In the genomic region with DNA sequence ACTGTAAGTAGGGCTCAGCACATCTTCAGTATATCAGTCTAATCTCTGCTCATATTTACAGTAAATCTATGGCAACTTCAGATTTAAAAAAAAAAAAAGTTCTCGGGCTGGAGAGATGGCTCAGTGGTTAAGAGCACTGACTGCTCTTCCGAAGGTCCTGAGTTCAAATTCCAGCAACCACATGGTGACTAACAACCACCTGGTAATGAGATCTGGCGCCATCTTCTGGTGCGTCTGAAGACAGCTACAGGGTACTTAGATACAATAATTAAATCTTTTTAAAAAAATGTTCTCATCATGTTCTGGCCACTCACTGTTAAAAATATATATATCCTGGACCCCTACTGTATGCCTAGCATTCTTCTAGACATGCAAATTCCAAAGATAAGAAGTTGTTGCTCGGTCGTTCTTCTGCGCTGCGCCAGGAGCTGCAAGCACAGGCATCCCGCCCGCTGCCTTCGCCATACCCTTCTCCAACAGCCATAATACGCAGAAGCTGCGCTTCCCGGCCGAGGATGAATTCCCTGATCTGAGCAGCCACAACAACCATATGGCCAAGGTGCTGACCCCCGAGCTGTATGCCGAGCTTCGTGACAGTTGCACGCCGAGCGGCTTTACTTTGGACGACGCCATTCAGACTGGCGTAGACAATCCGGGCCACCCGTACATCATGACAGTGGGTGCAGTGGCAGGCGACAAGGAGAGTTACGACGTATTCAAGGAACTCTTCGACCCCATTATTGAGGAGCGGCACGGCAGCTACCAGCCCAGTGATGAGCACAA, we compare ENCODE assay signal across 7 mouse cellular contexts. TPM values are rescaled to one million over a fixed set of nuclear protein-coding genes. Genes with fewer than 3 reads are reported as not detected.
A peak's percentile ranks its signal among the peaks of the same experiment; 100 is the strongest.
DNase-seq lines count a peak whose midpoint lies in the region; ATAC-seq lines count a peak whose summit lies in the region.

No protein-coding gene starts in this region.

- H3K27me3 ChIP-seq in embryonic facial prominence, embryonic 13.5 days: peaks cover 32% of the 10 kb centered on the region
- peaks cover 12% of the 10 kb centered on the region for H3K27me3 ChIP-seq in limb, embryonic 11.5 days (ENCODE audit: control insufficient read depth, insufficient read depth, low read length)
- H3K27me3 ChIP-seq in midbrain, embryonic 10.5 days (ENCODE audit: low read depth, poor library complexity, severe bottlenecking): peaks cover 34% of the 10 kb centered on the region

- DNase-seq in CD8-positive naive resting alpha-beta T cell, adult 2 months (ENCODE audit: low read depth in 2 of 2, low spot score in 2 of 2): peak; percentile 2 to 28
- DNase-seq in NIH3T3 (ENCODE audit: low read depth): peak; percentile 49
- peak; percentile 47 to 66 for DNase-seq in heart, postnatal 14 days
- peak; percentile 46 for DNase-seq in limb, embryonic 11.5 days (ENCODE audit: low spot score)
- DNase-seq in midbrain, embryonic 10.5 days (ENCODE audit: low spot score): peak; percentile 22
- peak; percentile 70 for DNase-seq in testis, postnatal 10 days (ENCODE audit: low spot score)

- H3K4me1 ChIP-seq in embryonic facial prominence, embryonic 13.5 days: peaks cover 6% of the 10 kb centered on the region; the same call in 1 of the 2 replicates
- no peaks in the 10 kb centered on the region for H3K4me1 ChIP-seq in limb, embryonic 11.5 days (ENCODE audit: control insufficient read depth, insufficient read depth, low read length)
- H3K4me1 ChIP-seq in midbrain, embryonic 10.5 days: peaks cover 12% of the 10 kb centered on the region

- no peaks in the 10 kb centered on the region for H3K9me3 ChIP-seq in embryonic facial prominence, embryonic 13.5 days
- H3K9me3 ChIP-seq in limb, embryonic 11.5 days (ENCODE audit: control insufficient read depth, low read length): no peaks in the 10 kb centered on the region
- H3K9me3 ChIP-seq in midbrain, embryonic 10.5 days (replicated peaks): no peaks in the 10 kb centered on the region

- H3K9ac ChIP-seq in embryonic facial prominence, embryonic 13.5 days: peak overlapping the region; percentile 49
- H3K9ac ChIP-seq in limb, embryonic 11.5 days (ENCODE audit: low read length): no peak overlapping the region

- H3K27ac ChIP-seq in embryonic facial prominence, embryonic 13.5 days: no peak overlapping the region
- no peak overlapping the region for H3K27ac ChIP-seq in limb, embryonic 11.5 days (replicated peaks; ENCODE audit: low read depth, low read length)
- no peak overlapping the region for H3K27ac ChIP-seq in midbrain, embryonic 10.5 days (replicated peaks)

- H3K4me3 ChIP-seq in embryonic facial prominence, embryonic 13.5 days: peak overlapping the region; percentile 36
- H3K4me3 ChIP-seq in limb, embryonic 11.5 days (ENCODE audit: low read depth, low read length): peak overlapping the region; percentile 31
- peak overlapping the region; percentile 48 for H3K4me3 ChIP-seq in midbrain, embryonic 10.5 days

- intact Hi-C loops in heart, postnatal 14 days (cut with DNase I): loop anchor here (5.0 kb wide), 1 partner anchor 91 kb away; no protein-coding TSS in a partner anchor

- ATAC-seq in embryonic facial prominence, embryonic 13.5 days (ENCODE audit: insufficient number of reproducible peaks, insufficient read depth, low FRiP score, low TSS enrichment, low read depth): no peak
- 0 out of 2 replicates have a peak, but pooled peaks have one; percentile 21 for ATAC-seq in limb, embryonic 11.5 days (ENCODE audit: insufficient number of reproducible peaks, low FRiP score, low TSS enrichment, low read depth)

- H3K36me3 ChIP-seq in embryonic facial prominence, embryonic 13.5 days: no peaks in the 10 kb centered on the region
- no peaks in the 10 kb centered on the region for H3K36me3 ChIP-seq in limb, embryonic 11.5 days (ENCODE audit: control insufficient read depth, insufficient read depth, low read length)
- H3K36me3 ChIP-seq in midbrain, embryonic 10.5 days: no peaks in the 10 kb centered on the region

- peak overlapping the region; percentile 60 for H3K4me2 ChIP-seq in embryonic facial prominence, embryonic 13.5 days
- H3K4me2 ChIP-seq in limb, embryonic 11.5 days (ENCODE audit: low read depth, severe bottlenecking): peak overlapping the region; percentile 44

- WGBS in embryonic facial prominence, embryonic 13.5 days: 26% methylated on average over 32 of the region's 32 CpGs
- WGBS in limb, embryonic 11.5 days: 19% methylated on average over 32 of the region's 32 CpGs
- 22% methylated on average over 32 of the region's 32 CpGs for WGBS in midbrain, embryonic 10.5 days

RNA-seq across cellular contexts. Expression of a gene that starts 27.6 kb away (rescaled TPM):
- 0.37 and 0.44 TPM in 2 replicates for polyA plus RNA-seq in embryonic facial prominence, embryonic 13.5 days (2015; fragmentation: Nextera tagmentation; extraction: Ambion mirVana)
- under 1 TPM; 0.33 to 0.37 TPM for total RNA-seq in heart, postnatal 14 days (2021)
- 0.21 and 0.34 TPM in 2 replicates for polyA plus RNA-seq in limb, embryonic 11.5 days (2014; fragmentation: Nextera tagmentation; extraction: Ambion mirVana)
- 0.23 and 0.67 TPM in 2 replicates for polyA plus RNA-seq in midbrain, embryonic 10.5 days (2016; fragmentation: Nextera tagmentation; extraction: Ambion mirVana)

RNA-seq across cellular contexts. Expression of a gene that starts 30.5 kb away (rescaled TPM):
- 125 and 138 TPM in 2 replicates for polyA plus RNA-seq in embryonic facial prominence, embryonic 13.5 days (2015; fragmentation: Nextera tagmentation; extraction: Ambion mirVana)
- 10 to 100 TPM; 26.6 to 27.7 TPM for total RNA-seq in heart, postnatal 14 days (2021)
- polyA plus RNA-seq in limb, embryonic 11.5 days (2014; fragmentation: Nextera tagmentation; extraction: Ambion mirVana): 135 and 141 TPM in 2 replicates
- polyA plus RNA-seq in midbrain, embryonic 10.5 days (2016; fragmentation: Nextera tagmentation; extraction: Ambion mirVana): 144 and 150 TPM in 2 replicates

RNA-seq across cellular contexts. Expression of a gene that starts 39.5 kb away (rescaled TPM):
- polyA plus RNA-seq in embryonic facial prominence, embryonic 13.5 days (2015; fragmentation: Nextera tagmentation; extraction: Ambion mirVana): 31.3 and 32.1 TPM in 2 replicates
- 10 to 100 TPM; 62.1 to 62.6 TPM for total RNA-seq in heart, postnatal 14 days (2021)
- polyA plus RNA-seq in limb, embryonic 11.5 days (2014; fragmentation: Nextera tagmentation; extraction: Ambion mirVana): 25.1 and 28.9 TPM in 2 replicates
- polyA plus RNA-seq in midbrain, embryonic 10.5 days (2016; fragmentation: Nextera tagmentation; extraction: Ambion mirVana): 35.4 and 38.4 TPM in 2 replicates

RNA-seq across cellular contexts. Expression of a gene that starts 50.0 kb away (rescaled TPM):
- 0.20 and 0.69 TPM in 2 replicates for polyA plus RNA-seq in embryonic facial prominence, embryonic 13.5 days (2015; fragmentation: Nextera tagmentation; extraction: Ambion mirVana)
- 10 to 100 TPM; 10.4 to 13.6 TPM for total RNA-seq in heart, postnatal 14 days (2021)
- polyA plus RNA-seq in limb, embryonic 11.5 days (2014; fragmentation: Nextera tagmentation; extraction: Ambion mirVana): 0.07 TPM in 1 of 2 replicates, not detected in the other
- polyA plus RNA-seq in midbrain, embryonic 10.5 days (2016; fragmentation: Nextera tagmentation; extraction: Ambion mirVana): 0.07 and 0.11 TPM in 2 replicates

Comparison
In these comparisons a context has a peak if more than half of its experiments do, and no peak if none do; other contexts are left out.
1. DNase-seq: peak in every context shown above with its lines; median percentile 70 in testis, postnatal 10 days; 56 in heart, postnatal 14 days; 49 in NIH3T3; 46 in limb, embryonic 11.5 days; 22 in midbrain, embryonic 10.5 days; 15 in CD8-positive naive resting alpha-beta T cell, adult 2 months.